Mouse (Mus musculus): Measurements from ENCODE around the gene Cys1.
"Not testable (repeated sequence)": the region's sequence is repeated elsewhere in the genome, so short reads cannot be mapped to it uniquely, and the experiment has no call there.

Cys1 gene

GRCm38 (mm10) chr12:24645901-24646300, 35.7 kb downstream of the Cys1 start:
- no peak for DNase-seq (ENCODE audit: low spot score in 2 of 2)

GRCm38 (mm10) chr12:24644125-24644571, 37.5 kb downstream of the Cys1 start:
- no peak for DNase-seq (ENCODE audit: low spot score in 2 of 2)

- peak; percentile 44 to 69 for DNase-seq (ENCODE audit: low spot score in 2 of 2)
These were observed 39.2 kb downstream of the Cys1 start for GRCm38 (mm10) chr12:24642370-24642802.

GRCm38 (mm10) chr12:24638787-24639186, 42.8 kb downstream of the Cys1 start:
- DNase-seq (ENCODE audit: low spot score in 2 of 2) = not testable (repeated sequence)

GRCm38 (mm10) chr12:24634648-24635047, 47.0 kb downstream of the Cys1 start:
- DNase-seq (ENCODE audit: low spot score in 2 of 2) = no peak

GRCm38 (mm10) chr12:24634212-24634611, 47.4 kb downstream of the Cys1 start:
- DNase-seq (ENCODE audit: low spot score in 2 of 2) = no peak

GRCm38 (mm10) chr12:24633753-24634191, 47.8 kb downstream of the Cys1 start:
- DNase-seq (ENCODE audit: low spot score in 2 of 2) = no peak

GRCm38 (mm10) chr12:24632404-24632803, 49.2 kb downstream of the Cys1 start:
- DNase-seq (ENCODE audit: low spot score in 2 of 2) = no peak

GRCm38 (mm10) chr12:24630220-24630619, 51.4 kb downstream of the Cys1 start:
- DNase-seq (ENCODE audit: low spot score in 2 of 2) = no peak

- no peak for DNase-seq (ENCODE audit: low spot score in 2 of 2)
These were observed 54.4 kb downstream of the Cys1 start for GRCm38 (mm10) chr12:24627215-24627614.

GRCm38 (mm10) chr12:24626401-24626800, 55.2 kb downstream of the Cys1 start:
- no peak for DNase-seq (ENCODE audit: low spot score in 2 of 2)

GRCm38 (mm10) chr12:24623486-24624251, 57.9 kb downstream of the Cys1 start:
- DNase-seq (ENCODE audit: low spot score in 2 of 2) = no peak

GRCm38 (mm10) chr12:24619436-24619835, 62.2 kb downstream of the Cys1 start:
- DNase-seq (ENCODE audit: low spot score in 2 of 2) = no peak
